Mouse (Mus musculus): ENCODE measurements at regions not wholly inside any gene's neighbourhood (a gene's known extent, or its start where the extent isn't known, plus 50 kb on each side); places are given as distances from the start of the nearest gene placed in this dataset.

DNA sequence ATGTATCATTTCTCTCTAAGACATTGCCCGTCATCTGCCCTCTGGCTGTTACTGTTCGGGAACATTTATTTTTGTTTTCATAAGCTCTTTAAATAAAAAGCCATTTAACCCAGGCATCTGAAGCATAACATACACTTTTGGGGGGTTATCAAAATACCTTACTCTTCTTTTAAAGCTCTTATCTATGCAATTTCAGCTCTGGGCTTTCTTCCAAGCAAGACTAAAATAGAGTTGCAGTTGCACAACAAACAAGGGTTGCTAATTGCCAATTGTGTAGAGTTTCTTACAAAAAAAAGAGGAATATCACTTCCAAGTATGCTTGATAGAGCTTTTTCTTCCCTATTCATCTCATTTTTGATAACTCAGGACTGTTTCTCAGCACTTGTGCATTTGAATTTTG lies 277.6 kb downstream of the Cdh9 start:
- Histone ChIP-seq H3K9me3 (replicated peaks; ENCODE audit: control insufficient read depth, low read length, poor library complexity, severe bottlenecking) (no peaks in the 10 kb centered on the region), H3K9ac (ENCODE audit: low read depth, low read length) (no peak overlapping the region), H3K27ac (ENCODE audit: low read length) (no peak overlapping the region), H3K4me3 (ENCODE audit: low read depth, low read length) (no peak overlapping the region), H3K36me3 (ENCODE audit: control insufficient read depth, insufficient read depth, low read length) (no peaks in the 10 kb centered on the region), H3K4me1 (ENCODE audit: control insufficient read depth, insufficient read depth, low read length) (no peaks in the 10 kb centered on the region), H3K4me2 (ENCODE audit: low read length) (no peak overlapping the region), H3K27me3 (ENCODE audit: control insufficient read depth, insufficient read depth, low read depth, low read length) (no peaks in the 10 kb centered on the region)
- no peak for ATAC-seq
- WGBS = 65% methylated on average over 2 of the region's 2 CpGs

DNA sequence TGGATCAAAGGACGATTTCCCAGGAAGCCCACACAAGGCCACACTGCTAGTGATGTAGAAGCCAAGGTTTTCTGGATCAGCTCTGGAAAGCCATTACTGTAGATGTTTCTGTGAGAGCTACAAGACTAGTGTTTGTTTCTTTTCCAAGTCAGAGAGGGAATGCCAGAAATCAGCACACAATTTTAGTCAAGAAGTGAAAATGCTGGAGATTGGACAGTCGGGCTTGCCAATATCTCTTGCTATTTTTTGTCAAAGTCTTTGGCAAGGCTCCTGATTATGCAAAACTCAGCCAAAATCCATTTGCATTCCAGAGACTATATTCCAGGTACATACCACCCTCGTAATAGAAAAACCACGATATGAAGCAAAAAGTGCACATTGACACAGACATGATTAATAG lies 279.3 kb downstream of the Cdh9 start:
- Histone ChIP-seq H3K9ac (ENCODE audit: low read depth, low read length) (no peak overlapping the region), H3K4me1 (ENCODE audit: control insufficient read depth, insufficient read depth, low read length) (no peaks in the 10 kb centered on the region), H3K27ac (ENCODE audit: low read length) (no peak overlapping the region), H3K9me3 (replicated peaks; ENCODE audit: control insufficient read depth, low read length, poor library complexity, severe bottlenecking) (no peaks in the 10 kb centered on the region), H3K27me3 (ENCODE audit: control insufficient read depth, insufficient read depth, low read depth, low read length) (no peaks in the 10 kb centered on the region), H3K36me3 (ENCODE audit: control insufficient read depth, insufficient read depth, low read length) (no peaks in the 10 kb centered on the region), H3K4me3 (ENCODE audit: low read depth, low read length) (no peak overlapping the region), H3K4me2 (ENCODE audit: low read length) (no peak overlapping the region)
- no peak for ATAC-seq
- 92% methylated on average over 4 of the region's 4 CpGs for WGBS

DNA sequence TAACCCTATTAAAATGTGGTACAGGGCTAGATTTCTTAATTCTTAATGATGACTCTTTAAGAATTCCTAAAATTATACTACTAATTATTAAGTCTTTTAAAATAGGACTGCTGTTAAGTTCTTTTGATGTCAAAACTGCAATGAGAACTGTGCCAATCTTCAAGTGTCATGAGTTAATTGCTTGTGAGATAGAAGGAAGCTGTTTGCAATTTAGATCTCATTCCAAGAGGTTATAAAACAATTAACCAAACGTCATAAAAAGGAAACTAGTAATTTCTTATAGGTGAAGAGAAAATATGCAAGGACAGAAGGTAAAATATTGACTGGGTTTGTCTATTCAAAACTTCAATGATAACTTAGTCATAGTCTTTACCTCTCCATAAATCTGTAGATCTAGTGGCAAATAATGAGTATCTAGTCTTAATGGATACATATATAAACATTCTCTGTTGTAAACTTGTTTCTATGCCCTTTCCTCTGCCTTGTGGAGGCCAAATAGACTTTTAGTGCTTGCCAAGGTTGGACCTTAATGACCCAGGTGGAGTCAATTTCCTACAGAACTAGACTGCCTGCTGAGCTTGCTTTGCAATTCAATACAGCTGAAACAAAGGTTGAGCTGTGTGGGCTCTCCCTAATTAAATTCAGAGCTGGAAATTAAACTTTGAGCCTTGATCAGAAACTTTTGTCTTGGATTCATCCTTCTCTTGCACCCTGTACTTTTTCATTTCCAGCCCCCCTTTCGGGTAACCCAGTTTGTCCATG lies 320.5 kb downstream of the Cdh9 start:
- H3K9ac ChIP-seq (ENCODE audit: low read depth, low read length) = no peak overlapping the region
- H3K4me2 ChIP-seq (ENCODE audit: low read length) = no peak overlapping the region
- ATAC-seq = no peak
- WGBS = 50% methylated on average over 2 of the region's 2 CpGs
- H3K27me3 ChIP-seq (ENCODE audit: control insufficient read depth, insufficient read depth, low read depth, low read length) = no peaks in the 10 kb centered on the region
- no peak overlapping the region for H3K27ac ChIP-seq (ENCODE audit: low read length)
- no peaks in the 10 kb centered on the region for H3K9me3 ChIP-seq (replicated peaks; ENCODE audit: control insufficient read depth, low read length, poor library complexity, severe bottlenecking)
- H3K4me1 ChIP-seq (ENCODE audit: control insufficient read depth, insufficient read depth, low read length) = no peaks in the 10 kb centered on the region
- no peak overlapping the region for H3K4me3 ChIP-seq (ENCODE audit: low read depth, low read length)
- no peaks in the 10 kb centered on the region for H3K36me3 ChIP-seq (ENCODE audit: control insufficient read depth, insufficient read depth, low read length)

DNA sequence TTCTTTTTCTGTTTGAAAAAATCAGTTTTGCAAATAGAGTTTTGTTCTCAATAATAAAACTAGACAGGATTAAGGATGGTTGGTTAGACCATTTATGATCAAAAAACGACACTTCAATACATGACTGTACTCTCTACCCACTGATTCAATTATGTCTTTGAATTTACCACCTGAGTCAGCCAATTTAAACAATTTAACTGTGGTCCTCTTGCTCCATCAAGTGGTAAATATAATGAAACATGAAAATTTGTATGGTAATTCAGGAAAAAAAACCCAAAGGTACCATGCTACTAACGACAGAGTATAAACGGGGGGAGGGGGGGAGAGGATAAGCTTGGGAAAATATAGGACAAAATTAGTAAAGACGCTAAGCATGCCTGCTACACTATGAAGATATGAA lies 341.2 kb downstream of the Cdh9 start:
- H3K4me1 ChIP-seq (ENCODE audit: control insufficient read depth, insufficient read depth, low read length) = no peaks in the 10 kb centered on the region
- no peaks in the 10 kb centered on the region for H3K27me3 ChIP-seq (ENCODE audit: control insufficient read depth, insufficient read depth, low read depth, low read length)
- 75% methylated on average over 4 of the region's 4 CpGs for WGBS
- no peak overlapping the region for H3K27ac ChIP-seq (ENCODE audit: low read length)
- H3K9me3 ChIP-seq (replicated peaks; ENCODE audit: control insufficient read depth, low read length, poor library complexity, severe bottlenecking) = no peaks in the 10 kb centered on the region
- H3K4me2 ChIP-seq (ENCODE audit: low read length) = no peak overlapping the region
- H3K9ac ChIP-seq (ENCODE audit: low read depth, low read length) = no peak overlapping the region
- no peak overlapping the region for H3K4me3 ChIP-seq (ENCODE audit: low read depth, low read length)
- no peaks in the 10 kb centered on the region for H3K36me3 ChIP-seq (ENCODE audit: control insufficient read depth, insufficient read depth, low read length)
- no peak for ATAC-seq

DNA sequence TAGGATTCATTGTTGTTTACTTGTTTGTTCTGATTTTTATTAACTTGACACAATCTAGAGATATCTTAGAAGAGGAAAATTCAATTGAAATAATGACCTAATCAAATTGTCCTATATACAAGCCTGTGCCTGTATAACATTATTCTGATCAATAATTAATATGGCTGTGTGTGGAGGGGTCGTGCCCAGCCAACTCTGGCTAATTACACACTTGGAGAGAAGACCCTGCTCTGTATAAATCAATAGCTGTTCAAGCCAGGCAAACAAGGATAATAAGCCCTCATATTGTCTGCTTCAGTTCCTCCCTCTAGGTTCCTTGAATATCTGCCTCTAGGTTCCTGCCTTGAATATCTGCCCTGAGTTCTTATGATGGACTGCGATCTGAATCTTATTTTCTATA lies 355.5 kb downstream of the Cdh9 start:
- no peaks in the 10 kb centered on the region for H3K4me1 ChIP-seq (ENCODE audit: control insufficient read depth, insufficient read depth, low read length)
- H3K4me3 ChIP-seq (ENCODE audit: low read depth, low read length) = no peak overlapping the region
- H3K27ac ChIP-seq (ENCODE audit: low read length) = no peak overlapping the region
- ATAC-seq = no peak
- no peaks in the 10 kb centered on the region for H3K9me3 ChIP-seq (replicated peaks; ENCODE audit: control insufficient read depth, low read length, poor library complexity, severe bottlenecking)
- WGBS = 66% methylated on average over 2 of the region's 2 CpGs
- H3K27me3 ChIP-seq (ENCODE audit: control insufficient read depth, insufficient read depth, low read depth, low read length) = no peaks in the 10 kb centered on the region
- no peaks in the 10 kb centered on the region for H3K36me3 ChIP-seq (ENCODE audit: control insufficient read depth, insufficient read depth, low read length)
- no peak overlapping the region for H3K9ac ChIP-seq (ENCODE audit: low read depth, low read length)
- no peak overlapping the region for H3K4me2 ChIP-seq (ENCODE audit: low read length)

DNA sequence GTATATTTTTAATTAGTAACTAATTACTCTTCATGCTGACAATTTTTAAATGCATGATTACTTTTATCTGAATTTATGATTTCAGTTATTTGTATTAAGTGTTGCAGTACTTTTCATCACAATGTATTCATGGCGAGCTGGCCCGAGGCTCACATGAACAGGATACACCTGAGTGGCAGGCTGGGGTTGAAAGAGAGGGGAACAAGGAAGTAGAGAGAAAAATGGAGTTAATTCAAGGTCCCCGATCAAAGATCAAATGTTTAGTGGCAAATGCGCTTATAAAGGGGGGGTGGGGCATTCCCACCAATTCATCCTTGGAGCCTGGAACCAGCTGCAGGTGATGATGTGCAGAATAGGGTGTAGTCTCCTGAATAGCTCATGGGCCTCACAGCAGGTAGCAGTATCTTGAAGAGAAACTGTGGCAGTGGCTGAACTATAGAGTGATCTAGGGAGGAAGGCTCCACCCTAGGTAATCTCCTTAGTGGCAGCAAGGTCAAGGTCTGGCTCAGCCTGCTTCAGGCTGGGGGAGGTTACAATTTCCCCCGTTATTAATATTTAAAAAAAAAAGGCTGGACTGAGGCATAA lies 360.2 kb downstream of the Cdh9 start:
- Histone ChIP-seq H3K4me1 (ENCODE audit: control insufficient read depth, insufficient read depth, low read length) (no peaks in the 10 kb centered on the region), H3K27ac (ENCODE audit: low read length) (no peak overlapping the region), H3K4me2 (ENCODE audit: low read length) (no peak overlapping the region), H3K27me3 (ENCODE audit: control insufficient read depth, insufficient read depth, low read depth, low read length) (no peaks in the 10 kb centered on the region), H3K9me3 (replicated peaks; ENCODE audit: control insufficient read depth, low read length, poor library complexity, severe bottlenecking) (peaks cover 2% of the 10 kb centered on the region; the same call in 1 of the 2 replicates), H3K4me3 (ENCODE audit: low read depth, low read length) (no peak overlapping the region), H3K9ac (ENCODE audit: low read depth, low read length) (no peak overlapping the region), H3K36me3 (ENCODE audit: control insufficient read depth, insufficient read depth, low read length) (no peaks in the 10 kb centered on the region)
- ATAC-seq = no peak
- WGBS = 96% methylated on average over 5 of the region's 5 CpGs

DNA sequence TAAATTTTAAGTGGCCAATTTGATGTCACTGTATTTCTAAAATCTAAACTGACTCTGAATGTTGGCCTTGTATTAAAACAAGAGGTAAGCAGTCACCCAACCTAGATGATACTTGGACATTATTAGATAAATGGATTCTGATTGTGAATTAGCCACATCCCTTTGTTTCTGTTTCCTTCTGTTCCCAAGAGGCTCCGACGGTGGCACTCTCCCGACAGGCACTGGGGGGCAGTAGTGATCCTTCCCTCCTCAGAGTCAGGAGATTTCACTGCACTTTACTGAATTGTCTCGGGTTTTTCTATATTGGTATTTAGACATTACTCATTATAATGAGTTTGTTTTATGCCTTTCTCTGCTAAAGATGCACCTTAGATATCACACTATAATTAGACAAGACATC lies 370.4 kb downstream of the Cdh9 start:
- Histone ChIP-seq H3K4me3 (ENCODE audit: low read depth, low read length) (no peak overlapping the region), H3K27me3 (ENCODE audit: control insufficient read depth, insufficient read depth, low read depth, low read length) (no peaks in the 10 kb centered on the region), H3K27ac (ENCODE audit: low read length) (no peak overlapping the region), H3K4me1 (ENCODE audit: control insufficient read depth, insufficient read depth, low read length) (no peaks in the 10 kb centered on the region), H3K36me3 (ENCODE audit: control insufficient read depth, insufficient read depth, low read length) (no peaks in the 10 kb centered on the region), H3K9me3 (replicated peaks; ENCODE audit: control insufficient read depth, low read length, poor library complexity, severe bottlenecking) (peaks cover 9% of the 10 kb centered on the region), H3K9ac (ENCODE audit: low read depth, low read length) (no peak overlapping the region), H3K4me2 (ENCODE audit: low read length) (no peak overlapping the region)
- WGBS = 2% methylated on average over 4 of the region's 4 CpGs
- no peak for ATAC-seq

DNA sequence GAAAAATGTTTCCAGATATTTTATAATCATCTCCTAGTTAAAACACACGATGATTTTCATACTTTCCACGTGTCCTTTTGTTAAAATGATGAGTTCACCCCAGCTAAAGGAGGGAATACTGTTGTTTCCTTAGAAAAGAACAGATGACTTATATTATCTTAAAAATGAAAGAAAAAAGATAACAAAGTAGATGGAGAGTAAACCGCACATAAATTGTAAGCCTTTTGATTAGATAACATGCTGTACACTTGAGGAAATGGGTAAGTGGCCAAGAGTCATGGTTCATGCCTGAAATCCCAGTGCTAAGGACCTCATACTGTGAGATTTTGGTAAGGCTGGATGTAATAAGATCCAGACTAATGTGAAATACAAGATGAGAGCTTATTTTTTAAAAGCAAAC lies 372.6 kb downstream of the Cdh9 start:
- no peaks in the 10 kb centered on the region for H3K36me3 ChIP-seq (ENCODE audit: control insufficient read depth, insufficient read depth, low read length)
- H3K27me3 ChIP-seq (ENCODE audit: control insufficient read depth, insufficient read depth, low read depth, low read length) = no peaks in the 10 kb centered on the region
- WGBS = 81% methylated on average over 3 of the region's 3 CpGs
- H3K9ac ChIP-seq (ENCODE audit: low read depth, low read length) = no peak overlapping the region
- H3K9me3 ChIP-seq (replicated peaks; ENCODE audit: control insufficient read depth, low read length, poor library complexity, severe bottlenecking) = peaks cover 1% of the 10 kb centered on the region
- no peak overlapping the region for H3K27ac ChIP-seq (ENCODE audit: low read length)
- H3K4me1 ChIP-seq (ENCODE audit: control insufficient read depth, insufficient read depth, low read length) = no peaks in the 10 kb centered on the region
- no peak overlapping the region for H3K4me2 ChIP-seq (ENCODE audit: low read length)
- no peak for ATAC-seq
- H3K4me3 ChIP-seq (ENCODE audit: low read depth, low read length) = no peak overlapping the region

DNA sequence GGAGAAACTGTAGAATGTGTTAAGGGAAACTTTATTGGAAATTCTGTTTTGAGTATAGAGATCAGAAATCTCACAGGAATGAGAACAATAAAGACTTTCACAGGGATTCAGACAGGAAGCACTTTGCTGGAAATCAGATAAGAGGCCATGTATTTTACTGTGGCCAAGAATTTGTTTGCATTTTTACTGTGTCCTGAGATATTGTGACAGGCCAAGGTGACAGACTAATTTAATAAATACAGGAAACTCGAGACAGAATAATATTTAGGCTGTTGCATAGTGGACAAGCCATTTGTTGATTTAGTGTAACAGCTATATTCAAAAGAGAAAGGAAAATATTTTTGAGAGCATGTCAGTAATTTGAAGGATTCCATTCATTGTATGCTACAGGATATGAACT lies 407.2 kb downstream of the Cdh9 start:
- H3K9ac ChIP-seq (ENCODE audit: low read depth, low read length) = no peak overlapping the region
- no peak overlapping the region for H3K4me2 ChIP-seq (ENCODE audit: low read length)
- no peak for ATAC-seq
- no peaks in the 10 kb centered on the region for H3K9me3 ChIP-seq (replicated peaks; ENCODE audit: control insufficient read depth, low read length, poor library complexity, severe bottlenecking)
- 57% methylated on average over 1 of the region's 1 CpGs for WGBS
- H3K4me3 ChIP-seq (ENCODE audit: low read depth, low read length) = no peak overlapping the region
- no peaks in the 10 kb centered on the region for H3K27me3 ChIP-seq (ENCODE audit: control insufficient read depth, insufficient read depth, low read depth, low read length)
- H3K36me3 ChIP-seq (ENCODE audit: control insufficient read depth, insufficient read depth, low read length) = no peaks in the 10 kb centered on the region
- H3K4me1 ChIP-seq (ENCODE audit: control insufficient read depth, insufficient read depth, low read length) = no peaks in the 10 kb centered on the region
- H3K27ac ChIP-seq (ENCODE audit: low read length) = no peak overlapping the region

All from midbrain, embryonic 16.5 days (tissue).